Mouse (Mus musculus) E14TG2a.4 (cell line): Measurements from ENCODE around the gene Dennd6b.

Experiments used
- CTCF ChIP-seq: conservative IDR thresholded peaks from 2 replicates; pipeline ENCODE4 v1.5.1; 2014; ENCODE audit warnings: low read length
- NANOG ChIP-seq: IDR thresholded peaks from 2 replicates; pipeline ENCODE4 v1.6.1; 2014; ENCODE audit warnings: borderline replicate concordance, low read length, mixed read lengths

DNA sequence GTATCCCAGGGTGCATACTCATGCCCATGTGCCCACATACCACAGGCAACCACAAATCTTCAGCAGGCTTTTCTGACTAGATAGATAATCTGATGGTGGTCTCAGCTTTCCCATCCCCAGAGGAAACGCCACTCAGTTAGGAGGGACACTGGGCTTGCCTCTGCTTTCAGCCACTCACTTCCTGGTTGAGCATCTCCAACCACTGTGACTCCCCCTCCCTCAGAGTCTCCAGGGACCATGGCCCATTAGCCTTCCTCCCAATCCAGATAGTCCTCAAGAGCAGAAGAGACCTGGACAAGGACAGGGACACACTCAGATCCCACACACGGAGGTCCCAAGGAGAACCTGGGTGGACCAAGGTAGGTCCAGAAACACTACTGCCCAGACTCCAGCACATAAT is 53.2 kb downstream of the Dennd6b start:
- TF ChIP-seq CTCF: no peak
- no peak for TF ChIP-seq NANOG
